23 mouse cellular contexts compared by ENCODE assay signal in the genomic region with DNA sequence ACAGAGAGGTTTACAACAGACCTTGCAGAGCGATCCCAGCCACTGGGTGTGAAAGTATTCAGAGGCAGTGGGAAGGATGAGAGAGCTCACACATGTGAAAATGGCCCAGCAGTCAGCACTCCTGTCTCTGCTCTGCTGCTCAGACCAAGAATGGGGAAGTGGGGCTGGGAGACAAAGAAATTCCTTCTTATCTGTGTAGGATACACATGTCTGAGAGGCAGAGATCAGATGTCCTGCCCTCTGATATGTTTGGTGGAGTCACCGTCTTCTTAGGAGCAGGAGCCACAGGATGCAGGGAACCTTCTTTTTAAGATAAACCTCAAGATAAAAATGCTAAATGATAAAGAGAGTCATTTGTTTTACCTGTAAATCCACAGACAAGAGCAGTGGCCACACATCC. TPM values are rescaled to one million over a fixed set of nuclear protein-coding genes. Genes with fewer than 3 reads are reported as not detected.
DNase-seq lines count a peak whose midpoint lies in the region; ATAC-seq and TF ChIP-seq lines count a peak whose summit lies in the region.
"Had no signal": no experiment of that assay in that cellular context is flagged by ENCODE, and none has a peak within 500 bp of the region (broad histone marks: within the 10 kb centered on the region; RNA-seq: fewer than 3 reads in every experiment).

No protein-coding gene starts in this region.

- no peaks in the 10 kb centered on the region for H3K79me2 ChIP-seq in MEL (ENCODE audit: control insufficient read depth, insufficient read depth, low read length, poor library complexity)

- no peak for DNase-seq in liver, embryonic 11.5 days (ENCODE audit: low spot score)
- DNase-seq in liver (no peak), MEL (ENCODE audit: low read depth, low spot score) (peak; percentile 79)
- DNase-seq in adrenal gland, adult 2 months, result no peak
- DNase-seq in thymus, postnatal 36 days, result no peak
- no peak for DNase-seq in adrenal gland, postnatal 36 days
- DNase-seq: adrenal gland, postnatal 25 days; cerebellum, adult 2 months; cerebellum, postnatal 14 days; forebrain, postnatal 0 days; gastrocnemius, postnatal 14 days; heart, adult 2 months; heart, postnatal 36 days; kidney, adult 11 months had no signal

- peak; percentile 89 to 95 for TF ChIP-seq EP300 in MEL (IDR thresholded peaks at IDR 0.05; ENCODE audit: low read depth in 1 of 2, low read length in 2 of 2)

- H3K9ac ChIP-seq in liver, embryonic 11.5 days (ENCODE audit: low read depth, low read length), result no peak overlapping the region
- H3K9ac ChIP-seq in MEL (ENCODE audit: control insufficient read depth, low read depth, low read length, poor library complexity, severe bottlenecking), result no peak overlapping the region
- H3K9ac ChIP-seq: embryonic facial prominence, embryonic 13.5 days; forebrain, embryonic 13.5 days; forebrain, postnatal 0 days; heart, embryonic 13.5 days; hindbrain, embryonic 13.5 days had no signal

- H3K4me1 ChIP-seq in liver, embryonic 11.5 days (replicated peaks; ENCODE audit: control insufficient read depth, insufficient read depth, low read length), result peaks cover 23% of the 10 kb centered on the region
- H3K4me1 ChIP-seq in MEL (ENCODE audit: control insufficient read depth in 1 of 2, insufficient read depth in 2 of 2, low read length in 2 of 2), result peaks cover 8 to 33% of the 10 kb centered on the region in 2 experiments
- H3K4me1 ChIP-seq: embryonic facial prominence, embryonic 13.5 days; forebrain, embryonic 13.5 days; hindbrain, embryonic 13.5 days had no signal

- TF ChIP-seq CTCF in MEL (IDR thresholded peaks at IDR 0.05 in 2 of 3, conservative IDR thresholded peaks at IDR 0.05 in 1 of 3; ENCODE audit: control insufficient read depth in 1 of 3, insufficient read depth in 1 of 3, low read depth in 2 of 3, low read length in 3 of 3, poor library complexity in 1 of 3, severe bottlenecking in 1 of 3), result no peak

- TF ChIP-seq RAD21 in MEL (IDR thresholded peaks at IDR 0.05; ENCODE audit: low read depth, low read length), result no peak

- no peaks in the 10 kb centered on the region for H3K9me3 ChIP-seq in liver, embryonic 11.5 days (ENCODE audit: control insufficient read depth, low read length)
- H3K9me3 ChIP-seq in MEL (replicated peaks; ENCODE audit: insufficient read depth, low read length), result no peaks in the 10 kb centered on the region
- H3K9me3 ChIP-seq: embryonic facial prominence, embryonic 13.5 days; forebrain, embryonic 13.5 days; heart, embryonic 13.5 days; hindbrain, embryonic 13.5 days had no signal

- peak; percentile 53; the same call in 1 of the 2 replicates for ATAC-seq in liver, embryonic 11.5 days (replicated peaks; ENCODE audit: low FRiP score)
- ATAC-seq in hematopoietic stem cell, adult 5-6 weeks (replicated peaks in 1 of 2; ENCODE audit: insufficient read depth in 1 of 2, low FRiP score in 2 of 2, low TSS enrichment in 1 of 2, low read depth in 1 of 2, poor library complexity in 2 of 2, severe bottlenecking in 2 of 2), result peak; percentile 46 to 63; a peak in 3 of 4 replicates
- peak; percentile 67 for ATAC-seq in megakaryocyte progenitor cell, adult 5-6 weeks (replicated peaks; ENCODE audit: poor library complexity)
- ATAC-seq: activated CD4-positive, CD25-positive, alpha-beta regulatory T cell, adult 4 months; forebrain, embryonic 13.5 days; forebrain, postnatal 0 days; hindbrain, postnatal 0 days; Patski had no signal

- no peak overlapping the region for H3K4me3 ChIP-seq in liver, embryonic 11.5 days (ENCODE audit: low read depth, low read length)
- no peak overlapping the region for H3K4me3 ChIP-seq in MEL (ENCODE audit: control insufficient read depth in 1 of 2, insufficient read depth in 1 of 2, low read depth in 2 of 2, low read length in 2 of 2)
- H3K4me3 ChIP-seq: embryonic facial prominence, embryonic 13.5 days; forebrain, embryonic 13.5 days; heart, adult 2 months; heart, embryonic 13.5 days; hindbrain, embryonic 13.5 days had no signal

- WGBS in liver, embryonic 11.5 days, result 38% methylated on average over 2 of the region's 2 CpGs

- no peaks in the 10 kb centered on the region for H3K27me3 ChIP-seq in liver, embryonic 11.5 days (replicated peaks; ENCODE audit: control insufficient read depth, insufficient read depth, low read length)
- no peaks in the 10 kb centered on the region for H3K27me3 ChIP-seq in MEL (ENCODE audit: control insufficient read depth in 1 of 2, insufficient read depth in 2 of 2, low read length in 2 of 2)
- H3K27me3 ChIP-seq: embryonic facial prominence, embryonic 13.5 days; forebrain, embryonic 13.5 days; heart, embryonic 13.5 days; hindbrain, embryonic 13.5 days; Patski had no signal

- no peaks in the 10 kb centered on the region; the same call in 1 of the 2 replicates for H3K36me3 ChIP-seq in liver, embryonic 11.5 days (ENCODE audit: control insufficient read depth, insufficient read depth, low read length)
- peaks cover 0 to 28% of the 10 kb centered on the region in 2 experiments; a peak in 2 of 4 replicates for H3K36me3 ChIP-seq in MEL (ENCODE audit: control insufficient read depth in 1 of 2, insufficient read depth in 2 of 2, low read length in 2 of 2)
- H3K36me3 ChIP-seq: hindbrain, embryonic 13.5 days had no signal

- H3K27ac ChIP-seq in liver, embryonic 11.5 days (ENCODE audit: low read depth, low read length), result no peak overlapping the region
- H3K27ac ChIP-seq in MEL (ENCODE audit: control insufficient read depth, low read depth, low read length), result peak overlapping the region; percentile 29; the same call in 1 of the 2 replicates
- H3K27ac ChIP-seq: embryonic facial prominence, embryonic 13.5 days; forebrain, embryonic 13.5 days; heart, adult 2 months; heart, embryonic 13.5 days; hindbrain, embryonic 13.5 days; hindbrain, postnatal 0 days had no signal

- no peak overlapping the region for H3K4me2 ChIP-seq in liver, embryonic 11.5 days
- H3K4me2 ChIP-seq: embryonic facial prominence, embryonic 13.5 days; forebrain, embryonic 13.5 days; heart, embryonic 13.5 days; hindbrain, embryonic 13.5 days had no signal

- TF ChIP-seq POLR2A in MEL (IDR thresholded peaks at IDR 0.05; ENCODE audit: control insufficient read depth in 1 of 2, insufficient read depth in 1 of 2, low read depth in 1 of 2, low read length in 2 of 2, poor library complexity in 1 of 2), result no peak

TF ChIP-seq in MEL, 35 proteins besides CTCF, POLR2A, EP300 and RAD21 (continues in another document):
- TF ChIP-seq MXI1 (IDR thresholded peaks at IDR 0.05; ENCODE audit: low read depth, low read length), result peak; percentile 61; the same call in 1 of the 2 replicates
- TF ChIP-seq USF1 (IDR thresholded peaks at IDR 0.05; ENCODE audit: low read depth, low read length), result no peak
- no peak for TF ChIP-seq ZKSCAN1 (IDR thresholded peaks at IDR 0.05; ENCODE audit: low read depth, low read length)
- TF ChIP-seq MAX (IDR thresholded peaks at IDR 0.05; ENCODE audit: low read length), result no peak; the same call in 1 of the 2 replicates
- TF ChIP-seq ELF1 (IDR thresholded peaks at IDR 0.05; ENCODE audit: low read depth, low read length), result 0 out of 2 replicates have a peak, but pooled peaks have one; percentile 29
- no peak for TF ChIP-seq SMC3 (IDR thresholded peaks at IDR 0.05; ENCODE audit: low read depth, low read length)
- 0 out of 2 replicates have a peak, but pooled peaks have one; percentile 59 for TF ChIP-seq MYC (IDR thresholded peaks at IDR 0.05; ENCODE audit: low read depth, low read length)
- no peak for TF ChIP-seq USF2 (IDR thresholded peaks at IDR 0.05; ENCODE audit: borderline replicate concordance in 1 of 2, insufficient read depth in 1 of 2, low read depth in 1 of 2, low read length in 2 of 2)
- no peak for TF ChIP-seq TBP (IDR thresholded peaks at IDR 0.05; ENCODE audit: low read depth, low read length)
- no peak for TF ChIP-seq ZNF384 (IDR thresholded peaks at IDR 0.05; ENCODE audit: low read depth, low read length)
- TF ChIP-seq MEF2A (IDR thresholded peaks at IDR 0.05; ENCODE audit: extremely low read depth, insufficient replicate concordance, low read depth, low read length, poor library complexity, severe bottlenecking), result no peak
- no peak for TF ChIP-seq CHD1 (IDR thresholded peaks at IDR 0.05; ENCODE audit: low read depth, low read length)

RNA-seq across cellular contexts. Expression of a gene that starts 38.2 kb away (rescaled TPM):
- polyA plus RNA-seq in liver, embryonic 11.5 days (2014; fragmentation: Nextera tagmentation; extraction: Ambion mirVana), result 56.8 and 57.5 TPM in 2 replicates
- 2.5 and 3.0 TPM in 2 replicates for total RNA-seq in MEL (2012; rRNA removed)
- polyA plus RNA-seq in MEL (2012; ENCODE audit: insufficient read depth in 1 of 2, insufficient read length in 2 of 2, low read depth in 1 of 2, low replicate concordance in 2 of 2, missing spikeins in 1 of 2), result 10 to 100 TPM in 1 of 2 experiments, not detected in 1; 19.5 TPM
- total RNA-seq in hematopoietic stem cell, adult 5-6 weeks (2017), result 24.0 and 28.7 TPM in 2 replicates
- total RNA-seq in megakaryocyte progenitor cell, adult 5-6 weeks (2015), result 4.3 and 5.1 TPM in 2 replicates
- 11.6 and 12.1 TPM in 2 replicates for total RNA-seq in megakaryocyte progenitor cell, adult 5-6 weeks (2017)
- 10 to 100 TPM; 53.9 to 87.1 TPM for total RNA-seq in adrenal gland, adult 2 months (2021)
- 33.5 and 35.2 TPM in 2 replicates for polyA plus RNA-seq in adrenal gland, adult 2 months (2012; rRNA removed)
- total RNA-seq in adrenal gland, postnatal 36 days (2021), result 10 to 100 TPM; 72.1 to 75.9 TPM
- polyA plus RNA-seq: activated CD4-positive, CD25-positive, alpha-beta regulatory T cell, adult 4 months had no signal

RNA-seq across cellular contexts. Expression of a gene that starts 53.7 kb away (rescaled TPM):
- polyA plus RNA-seq in liver, embryonic 11.5 days (2014; fragmentation: Nextera tagmentation; extraction: Ambion mirVana), result 164 and 171 TPM in 2 replicates
- 59.2 and 65.0 TPM in 2 replicates for total RNA-seq in MEL (2012; rRNA removed)
- polyA plus RNA-seq in MEL (2012; ENCODE audit: insufficient read depth in 1 of 2, insufficient read length in 2 of 2, low read depth in 1 of 2, low replicate concordance in 2 of 2, missing spikeins in 1 of 2), result 10 to 100 TPM in 1 of 2 experiments, not detected in 1; 71.1 TPM
- 91.3 and 103 TPM in 2 replicates for total RNA-seq in hematopoietic stem cell, adult 5-6 weeks (2017)
- total RNA-seq in megakaryocyte progenitor cell, adult 5-6 weeks (2015), result 87.8 and 89.5 TPM in 2 replicates
- total RNA-seq in megakaryocyte progenitor cell, adult 5-6 weeks (2017), result 51.0 and 57.2 TPM in 2 replicates
- 10 to 100 TPM; 17.8 to 25.3 TPM for total RNA-seq in adrenal gland, adult 2 months (2021)
- 5.6 and 15.5 TPM in 2 replicates for polyA plus RNA-seq in adrenal gland, adult 2 months (2012; rRNA removed)
- 10 to 100 TPM; 23.8 to 24.1 TPM for total RNA-seq in adrenal gland, postnatal 36 days (2021)

RNA-seq across cellular contexts. Expression of a gene that starts 53.8 kb away (rescaled TPM):
- 0.18 and 0.57 TPM in 2 replicates for polyA plus RNA-seq in liver, embryonic 11.5 days (2014; fragmentation: Nextera tagmentation; extraction: Ambion mirVana)
- 0.26 and 0.27 TPM in 2 replicates for total RNA-seq in MEL (2012; rRNA removed)
- under 1 TPM in 1 of 2 experiments, not detected in 1; 0.21 TPM for polyA plus RNA-seq in MEL (2012; ENCODE audit: insufficient read depth in 1 of 2, insufficient read length in 2 of 2, low read depth in 1 of 2, low replicate concordance in 2 of 2, missing spikeins in 1 of 2)
- total RNA-seq in hematopoietic stem cell, adult 5-6 weeks (2017), result 1.1 and 1.4 TPM in 2 replicates
- 0.29 and 0.37 TPM in 2 replicates for total RNA-seq in megakaryocyte progenitor cell, adult 5-6 weeks (2015)
- 0.54 and 0.58 TPM in 2 replicates for total RNA-seq in megakaryocyte progenitor cell, adult 5-6 weeks (2017)
- under 1 TPM; 0.31 to 0.40 TPM for total RNA-seq in adrenal gland, adult 2 months (2021)
- 0.04 and 0.07 TPM in 2 replicates for polyA plus RNA-seq in adrenal gland, adult 2 months (2012; rRNA removed)
- total RNA-seq in adrenal gland, postnatal 36 days (2021), result under 1 TPM; 0.20 to 0.40 TPM
- total RNA-seq: heart, postnatal 36 days had no signal
- polyA plus RNA-seq: activated CD4-positive, CD25-positive, alpha-beta regulatory T cell, adult 4 months had no signal
